Mouse (Mus musculus): Measurements from ENCODE around the gene Heatr9. TPM values are rescaled to one million over a fixed set of nuclear protein-coding genes. Genes with fewer than 3 reads are reported as not detected.

Heatr9 gene
- total and polyA plus RNA-seq, 3 experiments: not detected

GRCm38 (mm10) chr11:83569249-83569648, 47.3 kb upstream of the Heatr9 start:
- no peak for TF ChIP-seq MAFK (IDR thresholded peaks at IDR 0.05; ENCODE audit: borderline replicate concordance, low read depth, low read length)
- peak; percentile 55 for TF ChIP-seq SIN3A (IDR thresholded peaks at IDR 0.05; ENCODE audit: low read length)
- no peak for TF ChIP-seq ELF1 (IDR thresholded peaks at IDR 0.05; ENCODE audit: low read depth, low read length)
- TF ChIP-seq ZKSCAN1 (IDR thresholded peaks at IDR 0.05; ENCODE audit: low read depth, low read length): no peak
- no peak for TF ChIP-seq E2F4 (IDR thresholded peaks at IDR 0.05; ENCODE audit: borderline replicate concordance, low read depth, low read length)
- TF ChIP-seq SMC3 (IDR thresholded peaks at IDR 0.05; ENCODE audit: low read depth, low read length): no peak
- 0 out of 2 replicates have a peak, but pooled peaks have one; percentile 10 for TF ChIP-seq MYC (IDR thresholded peaks at IDR 0.05; ENCODE audit: low read depth, low read length)
- TF ChIP-seq TCF12 (IDR thresholded peaks at IDR 0.05; ENCODE audit: low read depth, low read length): peak; percentile 83
- peak; percentile 87 for TF ChIP-seq TBP (IDR thresholded peaks at IDR 0.05; ENCODE audit: low read depth, low read length)
- TF ChIP-seq POLR2AphosphoS2 (IDR thresholded peaks at IDR 0.05; ENCODE audit: low read length): no peak
- TF ChIP-seq GATA1 (IDR thresholded peaks at IDR 0.05; ENCODE audit: low read depth, low read length): peak; percentile 69
- TF ChIP-seq CHD1 (IDR thresholded peaks at IDR 0.05; ENCODE audit: low read depth, low read length): no peak
- no peak for TF ChIP-seq UBTF (IDR thresholded peaks at IDR 0.05; ENCODE audit: borderline replicate concordance, insufficient read depth, low read depth, low read length)
- peak; percentile 74 for TF ChIP-seq RCOR1 (IDR thresholded peaks at IDR 0.05; ENCODE audit: low read depth, low read length)
- TF ChIP-seq MYB (IDR thresholded peaks at IDR 0.05; ENCODE audit: low read depth, low read length): peak; percentile 43; the same call in 1 of the 2 replicates
- TF ChIP-seq NELFE (IDR thresholded peaks at IDR 0.05; ENCODE audit: low read depth, low read length): peak; percentile 38; the same call in 1 of the 2 replicates
- TF ChIP-seq TAL1 (IDR thresholded peaks at IDR 0.05; ENCODE audit: low read length): peak; percentile 85
- no peak for TF ChIP-seq KAT2A (conservative IDR thresholded peaks at IDR 0.05; ENCODE audit: low read depth, low read length)
- peak; percentile 56 for TF ChIP-seq ETS1 (IDR thresholded peaks at IDR 0.05; ENCODE audit: low read depth, low read length)
- TF ChIP-seq EP300 (IDR thresholded peaks at IDR 0.05; ENCODE audit: low read depth in 1 of 2, low read length in 2 of 2): peak; percentile 84 to 93
- TF ChIP-seq CTCF (IDR thresholded peaks at IDR 0.05 in 2 of 3, conservative IDR thresholded peaks at IDR 0.05 in 1 of 3; ENCODE audit: control insufficient read depth in 1 of 3, insufficient read depth in 1 of 3, low read depth in 2 of 3, low read length in 3 of 3, poor library complexity in 1 of 3, severe bottlenecking in 1 of 3): no peak
- no peak overlapping the region for H3K9ac ChIP-seq (ENCODE audit: control insufficient read depth, low read depth, low read length, poor library complexity, severe bottlenecking)
- H3K79me2 ChIP-seq (ENCODE audit: control insufficient read depth, insufficient read depth, low read length, poor library complexity): no peaks in the 10 kb centered on the region
- peak overlapping the region; percentile 74 for H3K27ac ChIP-seq (ENCODE audit: control insufficient read depth, low read depth, low read length)
- no peak overlapping the region for H3K4me3 ChIP-seq (ENCODE audit: control insufficient read depth in 1 of 2, insufficient read depth in 1 of 2, low read depth in 2 of 2, low read length in 2 of 2)
- no peaks in the 10 kb centered on the region for H3K9me3 ChIP-seq (replicated peaks; ENCODE audit: insufficient read depth, low read length)
- no peaks in the 10 kb centered on the region for H3K27me3 ChIP-seq (ENCODE audit: control insufficient read depth in 1 of 2, insufficient read depth in 2 of 2, low read length in 2 of 2)
- peak; percentile 80 for DNase-seq (ENCODE audit: low read depth, low spot score)
- peaks cover 0 to 43% of the 10 kb centered on the region in 2 experiments; a peak in 2 of 4 replicates for H3K36me3 ChIP-seq (ENCODE audit: control insufficient read depth in 1 of 2, insufficient read depth in 2 of 2, low read length in 2 of 2)
- peaks cover 34 to 36% of the 10 kb centered on the region in 2 experiments for H3K4me1 ChIP-seq (ENCODE audit: control insufficient read depth in 1 of 2, insufficient read depth in 2 of 2, low read length in 2 of 2)

GRCm38 (mm10) chr11:83568786-83569185, 46.8 kb upstream of the Heatr9 start:
- Histone ChIP-seq H3K4me1 (ENCODE audit: control insufficient read depth in 1 of 2, insufficient read depth in 2 of 2, low read length in 2 of 2) (peaks cover 34 to 36% of the 10 kb centered on the region in 2 experiments), H3K9me3 (replicated peaks; ENCODE audit: insufficient read depth, low read length) (no peaks in the 10 kb centered on the region), H3K27ac (ENCODE audit: control insufficient read depth, low read depth, low read length) (peak overlapping the region; percentile 74; the same call in 1 of the 2 replicates), H3K4me3 (ENCODE audit: control insufficient read depth in 1 of 2, insufficient read depth in 1 of 2, low read depth in 2 of 2, low read length in 2 of 2) (no peak overlapping the region), H3K36me3 (ENCODE audit: control insufficient read depth in 1 of 2, insufficient read depth in 2 of 2, low read length in 2 of 2) (peaks cover 0 to 43% of the 10 kb centered on the region in 2 experiments; a peak in 2 of 4 replicates), H3K79me2 (ENCODE audit: control insufficient read depth, insufficient read depth, low read length, poor library complexity) (no peaks in the 10 kb centered on the region), H3K9ac (ENCODE audit: control insufficient read depth, low read depth, low read length, poor library complexity, severe bottlenecking) (no peak overlapping the region), H3K27me3 (ENCODE audit: control insufficient read depth in 1 of 2, insufficient read depth in 2 of 2, low read length in 2 of 2) (no peaks in the 10 kb centered on the region)
- DNase-seq (ENCODE audit: low read depth, low spot score): no peak
- TF ChIP-seq MYB (IDR thresholded peaks at IDR 0.05; ENCODE audit: low read depth, low read length) (no peak), TBP (IDR thresholded peaks at IDR 0.05; ENCODE audit: low read depth, low read length) (no peak), NRF1 (IDR thresholded peaks at IDR 0.05; ENCODE audit: insufficient read depth, low read depth, low read length, poor library complexity, severe bottlenecking) (no peak), GATA1 (IDR thresholded peaks at IDR 0.05; ENCODE audit: low read depth, low read length) (no peak), ZNF384 (IDR thresholded peaks at IDR 0.05; ENCODE audit: low read depth, low read length) (no peak)

Measured in MEL (cell line).